Mouse (Mus musculus) bone marrow macrophage, adult 2 months (primary cell): ENCODE results near the gene Tsga10ip. TPM values are rescaled to one million over a fixed set of nuclear protein-coding genes. Genes with fewer than 3 reads are reported as not detected.

Source experiments
- H3K27ac ChIP-seq: 2 replicates; pipeline ENCODE4 v1.5.1; 2012; ENCODE audit warnings: low read depth, low read length; ENCODE audit not compliant: insufficient read depth
- H3K4me1 ChIP-seq: 2 replicates; pipeline ENCODE4 v1.6.1; 2012; ENCODE audit warnings: low read length; ENCODE audit not compliant: control insufficient read depth, insufficient read depth
- H3K4me3 ChIP-seq: 2 replicates; pipeline ENCODE4 v1.5.1; 2012; ENCODE audit warnings: mild to moderate bottlenecking, low read length, moderate library complexity; ENCODE audit not compliant: insufficient read depth
- CTCF ChIP-seq: IDR thresholded peaks from 2 replicates; pipeline ENCODE4 v1.5.1; 2012; ENCODE audit warnings: low read depth, mild to moderate bottlenecking, low read length, moderate library complexity
- POLR2A ChIP-seq: IDR thresholded peaks from 2 replicates; pipeline ENCODE4 v1.6.1; 2012; ENCODE audit warnings: mild to moderate bottlenecking, low read depth, low read length, borderline replicate concordance
- polyA plus RNA-seq: library from polyadenylated mRNA; stranded (reverse); fragments of >200 nt; gene quantifications from 2 replicates; pipeline ENCODE4 v1.2.4, GENCODE M21; 2012; ENCODE audit not compliant: missing spikeins, insufficient read depth, insufficient read length

Gene Tsga10ip
- polyA plus RNA-seq, 1 experiment = not detected

DNA sequence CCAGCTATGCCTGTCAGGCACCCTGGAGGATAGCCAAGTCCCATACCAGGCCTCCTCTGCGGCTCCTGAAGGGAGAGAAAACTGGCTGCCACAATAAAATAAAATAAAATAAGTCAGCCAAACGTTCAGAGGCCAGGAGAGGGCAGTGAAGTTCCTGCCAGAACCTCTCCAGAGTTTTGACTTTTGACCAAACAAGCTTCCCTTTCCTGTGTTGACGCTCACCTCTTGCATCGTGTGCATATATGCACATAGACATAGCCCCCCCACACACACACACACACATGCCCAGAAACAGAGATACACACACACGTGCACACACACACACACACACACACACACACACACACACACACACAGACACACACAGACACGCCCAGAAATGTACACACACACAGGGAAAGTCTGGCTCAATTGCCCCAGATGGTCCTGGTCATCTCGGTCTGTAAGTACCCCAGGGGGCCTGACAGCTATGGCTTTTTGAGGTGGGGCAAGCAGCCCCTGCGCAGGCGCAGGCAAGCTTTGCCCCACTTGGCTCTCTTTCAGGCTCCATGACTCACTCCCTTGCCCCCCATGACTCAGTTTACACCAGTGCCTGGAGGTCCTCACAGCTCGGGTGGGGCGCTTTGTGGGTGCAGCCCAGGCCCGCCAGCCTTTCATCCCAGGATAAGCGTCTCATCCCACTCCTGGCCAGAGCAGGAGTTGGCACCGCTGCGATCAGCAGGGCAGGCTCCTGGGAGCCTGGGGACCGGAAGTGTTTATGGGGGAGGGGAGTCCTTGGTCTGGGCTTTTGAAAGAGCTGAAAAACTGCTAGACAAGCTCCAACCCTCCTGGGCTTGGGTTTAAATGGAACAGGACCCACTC is 30.9 kb upstream of the Tsga10ip start:
- peak overlapping the region; percentile 59 for H3K4me3 ChIP-seq
- peak overlapping the region; percentile 21 for H3K27ac ChIP-seq
- peak; percentile 40; the same call in 1 of the 2 replicates for TF ChIP-seq CTCF
- TF ChIP-seq POLR2A = no peak
- peaks cover 23% of the 10 kb centered on the region for H3K4me1 ChIP-seq

DNA sequence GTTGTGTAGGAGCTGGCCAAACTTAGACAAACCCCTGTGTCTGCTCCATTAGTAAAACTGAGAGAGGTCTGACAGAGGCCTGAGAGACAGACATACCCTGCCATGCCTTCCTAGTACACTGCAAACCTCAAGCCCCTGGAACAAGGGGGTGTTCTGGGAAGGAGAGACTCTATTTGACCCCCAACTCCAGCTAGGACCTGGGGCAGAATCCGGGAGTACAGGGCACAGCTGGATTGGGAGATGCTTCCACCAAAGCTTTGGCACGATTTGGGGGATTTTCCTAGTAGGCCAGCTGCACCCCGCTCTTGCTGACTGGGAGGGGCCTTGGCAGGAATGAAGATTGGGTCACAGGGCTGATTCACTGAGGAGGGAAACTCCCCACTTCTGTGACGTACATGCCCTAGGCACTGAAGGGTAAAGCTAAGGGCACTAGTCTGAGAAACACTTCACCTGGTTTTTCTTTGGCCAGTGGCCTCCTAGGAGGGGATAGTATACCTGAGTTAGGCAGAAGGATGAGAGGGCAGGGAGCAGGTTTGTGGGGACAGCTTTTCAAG is 29.7 kb upstream of the Tsga10ip start:
- Histone ChIP-seq H3K27ac (no peak overlapping the region), H3K4me1 (peaks cover 25% of the 10 kb centered on the region)

DNA sequence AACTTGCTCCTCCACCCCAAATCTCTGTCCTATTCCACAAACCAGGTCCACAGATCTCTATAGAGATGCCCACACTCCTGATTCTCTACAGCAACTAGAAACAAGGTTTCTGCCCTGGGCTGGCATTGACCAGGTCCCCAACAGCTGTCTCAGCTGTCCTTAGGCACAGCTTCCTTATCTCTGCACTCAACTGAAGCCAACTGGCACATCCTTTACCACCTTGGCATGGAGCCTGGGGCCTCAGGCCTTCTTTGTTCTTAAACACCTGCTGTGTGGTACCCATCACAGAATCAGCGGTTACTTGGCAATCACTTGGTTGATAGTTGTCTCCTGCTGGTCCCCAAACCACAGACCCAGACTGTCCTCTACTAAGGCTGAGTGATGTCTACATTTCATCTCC is 28.1 kb upstream of the Tsga10ip start:
- Histone ChIP-seq H3K27ac (no peak overlapping the region), H3K4me1 (peaks cover 31% of the 10 kb centered on the region), H3K4me3 (no peak overlapping the region)
- TF ChIP-seq CTCF (no peak), POLR2A (no peak)

More for the DNA sequence above, 29.7 kb upstream of the Tsga10ip start:
- TF ChIP-seq CTCF (no peak), POLR2A (no peak)
- no peak overlapping the region for H3K4me3 ChIP-seq

DNA sequence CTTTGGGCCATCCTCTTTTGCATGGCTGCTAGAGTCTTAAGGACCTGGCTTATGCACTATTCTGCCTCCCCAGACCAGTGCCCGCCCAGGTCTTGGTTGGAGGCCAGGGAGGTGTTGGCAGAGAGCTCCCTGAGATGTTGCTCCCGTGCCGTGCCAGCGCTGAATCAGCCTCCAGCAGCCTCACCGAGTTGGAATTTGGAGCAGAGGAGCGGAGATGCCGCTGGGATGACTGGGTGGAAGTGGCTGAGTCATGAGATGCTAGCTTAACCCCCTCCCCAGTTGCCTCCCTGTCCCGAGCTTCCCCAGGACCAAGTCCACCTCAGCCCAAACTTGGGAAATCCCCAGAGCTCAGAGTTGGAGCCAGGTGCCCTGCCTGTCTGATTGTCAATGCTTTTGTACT is 27.5 kb upstream of the Tsga10ip start:
- Histone ChIP-seq H3K27ac (no peak overlapping the region), H3K4me3 (no peak overlapping the region), H3K4me1 (peaks cover 31% of the 10 kb centered on the region)
- no peak for TF ChIP-seq POLR2A
- no peak for TF ChIP-seq CTCF

DNA sequence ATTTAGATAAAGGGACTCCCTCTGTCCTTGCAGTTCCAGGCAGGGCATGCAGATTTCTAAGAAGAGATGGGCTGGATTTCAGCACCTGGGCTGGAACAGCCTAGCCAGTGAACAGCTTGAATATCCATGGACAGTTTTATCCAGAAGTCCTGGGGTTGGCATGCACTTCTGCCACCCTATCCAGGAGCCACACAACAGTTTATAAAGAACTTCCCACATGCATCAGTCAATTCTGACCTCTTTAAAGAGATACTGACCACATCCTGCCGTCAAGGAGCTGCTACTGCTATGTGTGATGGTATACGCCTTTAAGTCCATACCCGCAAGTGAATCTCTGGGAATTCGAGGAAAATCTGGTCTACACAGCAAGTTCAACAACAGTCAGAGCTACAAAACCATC is 26.9 kb upstream of the Tsga10ip start:
- Histone ChIP-seq H3K4me3 (no peak overlapping the region), H3K4me1 (peaks cover 31% of the 10 kb centered on the region), H3K27ac (no peak overlapping the region)
- TF ChIP-seq POLR2A (no peak), CTCF (no peak)

DNA sequence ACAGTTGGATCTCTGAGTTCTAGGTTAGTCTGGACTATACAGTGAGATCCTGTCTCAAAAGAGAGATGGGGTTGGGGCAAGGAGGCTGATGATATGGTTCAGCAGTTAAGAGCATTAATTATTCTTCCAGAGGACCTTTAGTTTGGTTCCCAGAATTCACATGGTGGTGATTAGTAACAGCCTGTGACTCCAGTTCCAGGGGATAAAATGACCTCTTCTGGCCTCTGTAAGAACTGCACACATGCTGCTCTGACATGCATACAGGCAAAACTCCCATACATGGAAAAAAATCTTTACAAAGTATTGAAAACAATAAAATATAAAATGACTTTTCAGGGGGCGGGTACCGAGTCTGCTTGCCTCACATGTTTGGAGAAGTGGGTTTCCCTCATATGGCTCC is 25.8 kb upstream of the Tsga10ip start:
- no peak overlapping the region for H3K27ac ChIP-seq
- TF ChIP-seq POLR2A (no peak), CTCF (no peak)
- H3K4me1 ChIP-seq = peaks cover 26% of the 10 kb centered on the region

DNA sequence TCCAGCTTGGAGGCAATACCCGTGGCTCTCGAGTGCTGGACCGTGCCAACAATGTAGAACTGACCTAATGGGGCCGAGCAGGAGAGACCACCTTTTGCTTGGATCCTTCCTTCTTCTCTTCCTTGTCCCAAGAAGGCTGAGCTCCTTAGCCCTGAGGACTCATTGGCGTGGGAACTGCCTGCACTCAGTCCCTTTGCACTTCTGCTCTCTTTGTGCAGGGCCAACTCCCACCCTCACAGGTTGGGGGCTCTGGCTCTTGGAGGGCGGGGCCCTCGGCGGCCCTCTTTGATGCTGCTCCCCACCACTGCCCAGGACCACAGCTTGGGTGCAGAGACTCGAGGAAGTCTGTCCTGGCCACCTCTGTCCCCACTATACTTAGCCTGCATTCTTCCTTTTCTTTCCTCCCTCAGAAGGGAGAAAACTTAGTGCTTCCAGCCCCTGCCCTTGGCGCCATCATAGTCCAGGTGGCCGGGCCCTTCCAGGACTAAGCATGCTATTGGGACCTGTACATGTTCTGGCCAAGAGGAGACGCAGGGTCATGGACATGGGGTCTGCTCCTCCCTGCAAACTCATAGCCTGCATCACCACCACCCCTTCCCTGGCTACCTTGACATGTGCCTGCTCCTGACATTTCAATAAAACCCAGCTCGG is 24.4 kb upstream of the Tsga10ip start:
- H3K27ac ChIP-seq = no peak overlapping the region
- H3K4me1 ChIP-seq = peaks cover 16% of the 10 kb centered on the region; the same call in 1 of the 2 replicates
- TF ChIP-seq CTCF (no peak), POLR2A (no peak)
- no peak overlapping the region for H3K4me3 ChIP-seq

More for the DNA sequence above, 25.8 kb upstream of the Tsga10ip start:
- no peak overlapping the region for H3K4me3 ChIP-seq

DNA sequence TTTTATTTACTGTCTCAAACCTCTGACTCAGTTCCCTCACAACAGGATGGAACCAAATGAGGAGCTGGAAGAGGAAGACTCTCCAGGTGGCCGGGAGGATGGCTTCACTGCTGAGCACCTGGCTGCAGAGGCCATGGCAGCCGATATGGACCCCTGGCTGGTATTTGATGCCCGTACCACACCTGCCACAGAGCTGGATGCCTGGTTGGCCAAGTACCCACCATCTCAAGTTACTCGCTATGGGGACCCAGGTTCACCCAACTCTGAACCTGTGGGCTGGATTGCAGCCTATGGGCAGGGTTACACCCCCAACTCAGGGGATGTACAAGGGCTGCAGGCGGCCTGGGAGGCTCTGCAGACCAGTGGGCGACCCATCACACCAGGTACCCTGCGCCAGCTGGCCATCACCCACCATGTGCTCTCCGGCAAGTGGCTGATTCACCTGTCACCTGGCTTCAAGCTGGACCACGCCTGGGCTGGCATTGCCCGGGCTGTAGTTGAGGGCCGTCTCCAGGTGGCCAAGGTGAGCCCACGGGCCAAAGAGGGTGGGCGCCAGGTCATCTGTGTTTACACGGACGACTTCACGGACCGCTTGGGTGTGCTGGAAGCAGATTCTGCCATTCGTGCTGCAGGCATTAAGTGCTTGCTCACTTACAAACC is 23.7 kb upstream of the Tsga10ip start:
- TF ChIP-seq CTCF = no peak
- TF ChIP-seq POLR2A = no peak
- peak overlapping the region; percentile 79 for H3K27ac ChIP-seq
- H3K4me1 ChIP-seq = peaks cover 16% of the 10 kb centered on the region; the same call in 1 of the 2 replicates
- peak overlapping the region; percentile 98 for H3K4me3 ChIP-seq
